Comparison of ENCODE assay signal across 16 mouse cellular contexts in genomic region chr8:113977072-113977471, GRCm38 (mm10).
"Had no signal": no experiment of that assay in that cellular context is flagged by ENCODE, and none has a peak within 500 bp of the region (broad histone marks: within the 10 kb centered on the region; RNA-seq: fewer than 3 reads in every experiment).

No protein-coding gene starts in this region.

- ATAC-seq: intestine, embryonic 15.5 days had no signal

- H3K27ac ChIP-seq: intestine, embryonic 15.5 days; kidney, postnatal 0 days; layer of hippocampus, adult 2 months; limb, embryonic 13.5 days; liver, embryonic 14.5 days; midbrain, embryonic 12.5 days; neural tube, embryonic 15.5 days; stomach, postnatal 0 days had no signal

- H3K4me3 ChIP-seq: intestine, embryonic 15.5 days; layer of hippocampus, adult 2 months; limb, embryonic 13.5 days; midbrain, embryonic 12.5 days; myocyte; neural tube, embryonic 15.5 days had no signal

- H3K27me3 ChIP-seq: intestine, embryonic 15.5 days; midbrain, embryonic 12.5 days; neural tube, embryonic 15.5 days had no signal

- H3K4me2 ChIP-seq: intestine, embryonic 15.5 days; limb, embryonic 13.5 days; midbrain, embryonic 12.5 days; neural tube, embryonic 15.5 days had no signal

- H3K9ac ChIP-seq: intestine, embryonic 15.5 days; limb, embryonic 13.5 days; liver, embryonic 14.5 days; midbrain, embryonic 12.5 days; neural tube, embryonic 15.5 days had no signal

- H3K9me3 ChIP-seq: intestine, embryonic 15.5 days; midbrain, embryonic 12.5 days; neural tube, embryonic 15.5 days had no signal

- H3K36me3 ChIP-seq: intestine, embryonic 15.5 days; limb, embryonic 13.5 days; midbrain, embryonic 12.5 days; neural tube, embryonic 15.5 days had no signal

- DNase-seq: kidney, adult 2 months; kidney, postnatal 4 days; lung, postnatal 14 days; right cerebral cortex, adult 18-20 months; right cerebral cortex, postnatal 25 days; thymus, adult 18-20 months; thymus, postnatal 14 days had no signal
